Mouse (Mus musculus): ENCODE measurements around the gene Ctdsp1. TPM values are rescaled to one million over a fixed set of nuclear protein-coding genes. Genes with fewer than 3 reads are reported as not detected.

The Ctdsp1 gene
- polyA plus RNA-seq, 1 experiment: 96.1 TPM

- Histone ChIP-seq H3K4me3 (ENCODE audit: extremely low read depth, insufficient read depth, insufficient read length) (no peak overlapping the region), H3K36me3 (ENCODE audit: control insufficient read depth, insufficient read depth, low read length) (peaks cover 13% of the 10 kb centered on the region), H3K4me1 (ENCODE audit: control insufficient read depth, insufficient read depth, insufficient read length) (no peaks in the 10 kb centered on the region; the same call in 1 of the 2 replicates), H3K27me3 (ENCODE audit: control insufficient read depth, insufficient read depth, low read length) (no peaks in the 10 kb centered on the region), H3K27ac (ENCODE audit: insufficient read depth, low read length) (no peak overlapping the region)
- DNase-seq (ENCODE audit: low read depth in 1 of 2, low spot score in 2 of 2): no peak
- 75% methylated on average over 19 of the region's 19 CpGs for WGBS
- no peak for TF ChIP-seq POLR2A (IDR thresholded peaks at IDR 0.05; ENCODE audit: low read depth, low read length)
- no peak for TF ChIP-seq CTCF (IDR thresholded peaks at IDR 0.05; ENCODE audit: extremely low read depth, insufficient read depth, insufficient read length, insufficient replicate concordance)
Observed at GRCm38 (mm10) chr1:74439166-74439876, 48.0 kb downstream of the Ctdsp1 start.

- Histone ChIP-seq H3K4me3 (ENCODE audit: extremely low read depth, insufficient read depth, insufficient read length) (no peak overlapping the region), H3K4me1 (ENCODE audit: control insufficient read depth, insufficient read depth, insufficient read length) (no peaks in the 10 kb centered on the region), H3K27ac (ENCODE audit: insufficient read depth, low read length) (no peak overlapping the region), H3K36me3 (ENCODE audit: control insufficient read depth, insufficient read depth, low read length) (peaks cover 12% of the 10 kb centered on the region), H3K27me3 (ENCODE audit: control insufficient read depth, insufficient read depth, low read length) (no peaks in the 10 kb centered on the region)
- whole genome bisulfite sequencing: 96% methylated on average over 2 of the region's 2 CpGs
- no peak for DNase-seq (ENCODE audit: low read depth in 1 of 2, low spot score in 2 of 2)
- TF ChIP-seq CTCF (IDR thresholded peaks at IDR 0.05; ENCODE audit: extremely low read depth, insufficient read depth, insufficient read length, insufficient replicate concordance) (no peak), POLR2A (IDR thresholded peaks at IDR 0.05; ENCODE audit: low read depth, low read length) (no peak)
Observed at GRCm38 (mm10) chr1:74444538-74444937, 53.2 kb downstream of the Ctdsp1 start.

Other genes starting within 250 kb of the Ctdsp1 start
- gene Cxcr2, start 237.5 kb upstream of the Ctdsp1 start, polyA plus RNA-seq (2012; rRNA removed): 11.2 and 11.4 TPM in 2 replicates
- gene Cxcr1, start 196.9 kb upstream of the Ctdsp1 start, polyA plus RNA-seq (2012; rRNA removed): 0.18 and 0.27 TPM in 2 replicates
- gene Arpc2, start 155.4 kb upstream of the Ctdsp1 start, polyA plus RNA-seq (2012; rRNA removed): 186 and 302 TPM in 2 replicates
- gene Gpbar1, start 113.0 kb upstream of the Ctdsp1 start, polyA plus RNA-seq (2012; rRNA removed): 0.08 and 0.14 TPM in 2 replicates
- gene Aamp, start 106.8 kb upstream of the Ctdsp1 start, polyA plus RNA-seq (2012; rRNA removed): 102 and 119 TPM in 2 replicates
- gene Pnkd, start 106.6 kb upstream of the Ctdsp1 start, polyA plus RNA-seq (2012; rRNA removed): 27.5 and 33.8 TPM in 2 replicates
- gene Tmbim1, start 85.9 kb upstream of the Ctdsp1 start, polyA plus RNA-seq (2012; rRNA removed): 60.8 and 66.5 TPM in 2 replicates
- 0.31 and 0.51 TPM in 2 replicates for gene Catip, start 29.4 kb upstream of the Ctdsp1 start, polyA plus RNA-seq (2012; rRNA removed)
- 169 and 200 TPM in 2 replicates for gene Slc11a1, start 16.3 kb upstream of the Ctdsp1 start, polyA plus RNA-seq (2012; rRNA removed)
- not detected in 2 replicates for gene Vil1, start 17.9 kb downstream of the Ctdsp1 start, polyA plus RNA-seq (2012; rRNA removed)
- 12.6 and 14.8 TPM in 2 replicates for gene Cnot9, start 114.5 kb downstream of the Ctdsp1 start, polyA plus RNA-seq (2012; rRNA removed)
- not detected in 2 replicates for gene Plcd4, start 151.4 kb downstream of the Ctdsp1 start, polyA plus RNA-seq (2012; rRNA removed)
- gene Usp37, start 152.8 kb downstream of the Ctdsp1 start, polyA plus RNA-seq (2012; rRNA removed): 2.5 and 2.7 TPM in 2 replicates
- gene Zfp142, start 196.7 kb downstream of the Ctdsp1 start, polyA plus RNA-seq (2012; rRNA removed): 13.5 and 14.2 TPM in 2 replicates
- 7.9 and 9.3 TPM in 2 replicates for gene Bcs1l, start 196.8 kb downstream of the Ctdsp1 start, polyA plus RNA-seq (2012; rRNA removed)
- 31.4 and 33.5 TPM in 2 replicates for gene Rnf25, start 209.9 kb downstream of the Ctdsp1 start, polyA plus RNA-seq (2012; rRNA removed)
- 0.56 and 0.92 TPM in 2 replicates for gene Stk36, start 209.9 kb downstream of the Ctdsp1 start, polyA plus RNA-seq (2012; rRNA removed)

All from spleen, adult 2 months (tissue).